Mouse (Mus musculus): ENCODE data around the gene Ubl3. TPM values are rescaled to one million over a fixed set of nuclear protein-coding genes. Genes with fewer than 3 reads are reported as not detected.

Gene Ubl3
- polyA plus RNA-seq, 1 experiment from 2014 or later, result 76.2 TPM

- no peak overlapping the region for H3K27ac ChIP-seq (ENCODE audit: low read depth, low read length)
- H3K9ac ChIP-seq (ENCODE audit: low read length), result no peak overlapping the region
- H3K4me3 ChIP-seq (ENCODE audit: low read depth, low read length), result no peak overlapping the region
- H3K27me3 ChIP-seq (replicated peaks; ENCODE audit: control insufficient read depth, insufficient read depth, low read length), result no peaks in the 10 kb centered on the region
- DNase-seq (ENCODE audit: low spot score), result no peak
- H3K36me3 ChIP-seq (ENCODE audit: control insufficient read depth, insufficient read depth, low read length), result no peaks in the 10 kb centered on the region
- no peaks in the 10 kb centered on the region for H3K9me3 ChIP-seq (replicated peaks; ENCODE audit: control insufficient read depth, low read length)
- H3K4me2 ChIP-seq (ENCODE audit: low read length), result no peak overlapping the region
- no peak for ATAC-seq
- H3K4me1 ChIP-seq (ENCODE audit: control insufficient read depth, insufficient read depth, low read length), result 0 out of 2 replicates have a peak, but pooled peaks cover 2% of the 10 kb centered on the region
- 93% methylated on average over 9 of the region's 9 CpGs for WGBS
These were observed 87.5 kb downstream of the Ubl3 start for GRCm38 (mm10) chr5:148465091-148465490.

- Histone ChIP-seq H3K4me2 (ENCODE audit: low read length) (no peak overlapping the region), H3K4me3 (ENCODE audit: low read depth, low read length) (no peak overlapping the region), H3K9me3 (replicated peaks; ENCODE audit: control insufficient read depth, low read length) (no peaks in the 10 kb centered on the region), H3K4me1 (ENCODE audit: control insufficient read depth, insufficient read depth, low read length) (0 out of 2 replicates have a peak, but pooled peaks cover 2% of the 10 kb centered on the region), H3K9ac (ENCODE audit: low read length) (no peak overlapping the region), H3K27me3 (replicated peaks; ENCODE audit: control insufficient read depth, insufficient read depth, low read length) (no peaks in the 10 kb centered on the region), H3K36me3 (ENCODE audit: control insufficient read depth, insufficient read depth, low read length) (no peaks in the 10 kb centered on the region), H3K27ac (ENCODE audit: low read depth, low read length) (no peak overlapping the region)
- DNase-seq (ENCODE audit: low spot score) (no peak), ATAC-seq (no peak)
- 86% methylated on average over 7 of the region's 7 CpGs for WGBS
These were observed 88.1 kb downstream of the Ubl3 start for GRCm38 (mm10) chr5:148464489-148464888.

GRCm38 (mm10) chr5:148463783-148464294 lies 88.8 kb downstream of the Ubl3 start:
- Histone ChIP-seq H3K4me3 (ENCODE audit: low read depth, low read length) (no peak overlapping the region), H3K9ac (ENCODE audit: low read length) (no peak overlapping the region), H3K4me2 (ENCODE audit: low read length) (no peak overlapping the region), H3K36me3 (ENCODE audit: control insufficient read depth, insufficient read depth, low read length) (no peaks in the 10 kb centered on the region), H3K27ac (ENCODE audit: low read depth, low read length) (no peak overlapping the region), H3K9me3 (replicated peaks; ENCODE audit: control insufficient read depth, low read length) (no peaks in the 10 kb centered on the region), H3K4me1 (ENCODE audit: control insufficient read depth, insufficient read depth, low read length) (0 out of 2 replicates have a peak, but pooled peaks cover 2% of the 10 kb centered on the region), H3K27me3 (replicated peaks; ENCODE audit: control insufficient read depth, insufficient read depth, low read length) (no peaks in the 10 kb centered on the region)
- WGBS, result 89% methylated on average over 6 of the region's 6 CpGs
- DNase-seq (ENCODE audit: low spot score) (no peak), ATAC-seq (no peak)

Other genes with a start within 250 kb of the Ubl3 start
- 30.0 and 44.2 TPM in 2 replicates for gene Slc7a1, start 152.9 kb downstream of the Ubl3 start, polyA plus RNA-seq (2014; fragmentation: Nextera tagmentation; extraction: Ambion mirVana)